In the genomic region with DNA sequence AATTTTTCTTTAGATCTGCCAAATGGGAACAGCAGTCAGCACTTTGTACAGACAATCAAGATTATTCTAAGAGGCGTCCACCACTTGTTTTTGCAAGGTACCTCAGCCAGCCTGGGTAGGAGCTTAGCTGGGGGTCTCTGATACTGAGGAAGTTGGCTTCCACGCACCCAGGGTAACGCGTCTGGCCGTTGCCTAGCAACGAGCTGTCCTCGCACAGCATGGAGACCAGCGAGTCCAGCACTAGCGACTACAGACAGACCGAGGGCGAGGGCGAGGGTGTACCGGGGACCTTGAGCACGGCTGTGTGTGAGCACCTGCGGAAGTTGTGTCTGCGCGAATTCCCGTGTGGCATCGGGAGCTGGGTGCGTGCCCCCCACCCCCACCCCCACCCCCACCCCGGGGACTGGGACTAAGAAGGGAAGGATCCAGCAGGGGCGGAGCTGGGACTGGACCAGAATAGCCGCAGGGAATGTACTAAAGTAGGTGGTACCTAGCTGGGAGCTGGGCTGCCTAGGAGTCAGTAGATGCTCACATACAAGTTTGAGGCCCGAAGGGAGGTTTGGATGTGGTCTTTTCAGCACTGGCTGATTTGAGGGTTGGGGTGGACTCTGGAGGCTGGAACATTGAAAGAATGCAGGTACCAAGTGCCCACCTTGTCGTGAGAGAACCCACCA, we compare ENCODE assay signal across 8 mouse cellular contexts. TPM values are rescaled to one million over a fixed set of nuclear protein-coding genes. Genes with fewer than 3 reads are reported as not detected.
DNase-seq lines count a peak whose midpoint lies in the region; ATAC-seq lines count a peak whose summit lies in the region.

Lrrc43 (plus strand) TSS at position 194 of the 674 bp plus-strand sequence.
Il31 (minus strand) TSS at position 378 of the 674 bp plus-strand sequence.

- no peaks in the 10 kb centered on the region for H3K9me3 ChIP-seq in lung, embryonic 15.5 days
- H3K9me3 ChIP-seq in forebrain, embryonic 10.5 days, result no peaks in the 10 kb centered on the region
- H3K9me3 ChIP-seq in intestine, embryonic 16.5 days (ENCODE audit: control insufficient read depth, low read length), result no peaks in the 10 kb centered on the region
- no peaks in the 10 kb centered on the region for H3K9me3 ChIP-seq in neural tube, embryonic 15.5 days (replicated peaks)

- DNase-seq in lung, postnatal 4 days, result no peak
- peak; percentile 43 for DNase-seq in forebrain, embryonic 10.5 days (ENCODE audit: extremely low spot score, low spot score)
- DNase-seq in layer of hippocampus, adult 18-20 months (ENCODE audit: low spot score in 2 of 2), result no peak
- no peak for DNase-seq in layer of hippocampus, postnatal 25 days (ENCODE audit: extremely low spot score in 1 of 2, low spot score in 1 of 2)
- no peak for DNase-seq in adrenal gland, postnatal 36 days

- H3K36me3 ChIP-seq in lung, embryonic 15.5 days, result no peaks in the 10 kb centered on the region
- no peaks in the 10 kb centered on the region for H3K36me3 ChIP-seq in forebrain, embryonic 10.5 days (replicated peaks)
- no peaks in the 10 kb centered on the region for H3K36me3 ChIP-seq in intestine, embryonic 16.5 days (ENCODE audit: control insufficient read depth, insufficient read depth, low read length)
- H3K36me3 ChIP-seq in neural tube, embryonic 15.5 days, result no peaks in the 10 kb centered on the region

- 0 out of 2 replicates have a peak, but pooled peaks cover 10% of the 10 kb centered on the region for H3K4me1 ChIP-seq in lung, embryonic 15.5 days
- peaks cover 14% of the 10 kb centered on the region for H3K4me1 ChIP-seq in forebrain, embryonic 10.5 days
- peaks cover 3% of the 10 kb centered on the region for H3K4me1 ChIP-seq in intestine, embryonic 16.5 days (ENCODE audit: control insufficient read depth, insufficient read depth, low read length)
- H3K4me1 ChIP-seq in neural tube, embryonic 15.5 days, result peaks cover 12% of the 10 kb centered on the region

- H3K27me3 ChIP-seq in lung, embryonic 15.5 days, result no peaks in the 10 kb centered on the region; the same call in 1 of the 2 replicates
- peaks cover 3% of the 10 kb centered on the region; the same call in 1 of the 2 replicates for H3K27me3 ChIP-seq in forebrain, embryonic 10.5 days (ENCODE audit: poor library complexity, severe bottlenecking)
- H3K27me3 ChIP-seq in intestine, embryonic 16.5 days (replicated peaks; ENCODE audit: control insufficient read depth, insufficient read depth, low read length), result no peaks in the 10 kb centered on the region; the same call in 1 of the 2 replicates
- H3K27me3 ChIP-seq in neural tube, embryonic 15.5 days (replicated peaks), result 0 out of 2 replicates have a peak, but pooled peaks cover 7% of the 10 kb centered on the region

- no peak within 1 kb of the TSS for H3K9ac ChIP-seq in lung, embryonic 15.5 days
- no peak within 1 kb of the TSS for H3K9ac ChIP-seq in intestine, embryonic 16.5 days (ENCODE audit: low read depth, low read length)
- H3K9ac ChIP-seq in neural tube, embryonic 15.5 days (replicated peaks), result no peak within 1 kb of the TSS; the same call in 1 of the 2 replicates

- no peak within 1 kb of the TSS for H3K27ac ChIP-seq in lung, embryonic 15.5 days
- H3K27ac ChIP-seq in forebrain, embryonic 10.5 days, result no peak within 1 kb of the TSS
- no peak within 1 kb of the TSS for H3K27ac ChIP-seq in intestine, embryonic 16.5 days (ENCODE audit: low read length)
- H3K27ac ChIP-seq in neural tube, embryonic 15.5 days (replicated peaks), result no peak within 1 kb of the TSS

- WGBS in lung, embryonic 15.5 days, result 7% methylated on average over 25 of the region's 25 CpGs
- WGBS in forebrain, embryonic 10.5 days, result 9% methylated on average over 25 of the region's 25 CpGs
- WGBS in intestine, embryonic 16.5 days, result 9% methylated on average over 25 of the region's 25 CpGs
- WGBS in neural tube, embryonic 15.5 days, result 7% methylated on average over 25 of the region's 25 CpGs

- no peak for ATAC-seq in lung, embryonic 15.5 days (ENCODE audit: borderline replicate concordance, extremely low read depth, low FRiP score, low TSS enrichment)
- 0 out of 2 replicates have a peak, but pooled peaks have one; percentile 26 for ATAC-seq in intestine, embryonic 16.5 days
- no peak for ATAC-seq in neural tube, embryonic 15.5 days (ENCODE audit: low FRiP score)

- no peak within 1 kb of the TSS for H3K4me3 ChIP-seq in lung, embryonic 15.5 days
- H3K4me3 ChIP-seq in forebrain, embryonic 10.5 days, result peak within 1 kb of the TSS; percentile 48
- no peak within 1 kb of the TSS for H3K4me3 ChIP-seq in intestine, embryonic 16.5 days (ENCODE audit: low read length)
- peak within 1 kb of the TSS; percentile 28 for H3K4me3 ChIP-seq in neural tube, embryonic 15.5 days (replicated peaks)

- H3K4me2 ChIP-seq in lung, embryonic 15.5 days, result peak within 1 kb of the TSS; percentile 48
- peak within 1 kb of the TSS; percentile 41 for H3K4me2 ChIP-seq in intestine, embryonic 16.5 days (ENCODE audit: low read depth, low read length)
- H3K4me2 ChIP-seq in neural tube, embryonic 15.5 days, result peak within 1 kb of the TSS; percentile 60

RNA-seq across cellular contexts. Expression of gene Lrrc43, which starts in this region (rescaled TPM):
- polyA plus RNA-seq in lung, embryonic 15.5 days (2015; fragmentation: Nextera tagmentation; extraction: Ambion mirVana), result 0.60 and 0.65 TPM in 2 replicates
- not detected in 2 replicates for polyA plus RNA-seq in forebrain, embryonic 10.5 days (2016; fragmentation: Nextera tagmentation; extraction: Ambion mirVana)
- polyA plus RNA-seq in intestine, embryonic 16.5 days (2015; fragmentation: Nextera tagmentation; extraction: Ambion mirVana), result not detected in 2 replicates
- polyA plus RNA-seq in neural tube, embryonic 15.5 days (2015; fragmentation: Nextera tagmentation; extraction: Ambion mirVana), result 0.55 and 0.66 TPM in 2 replicates
- total RNA-seq in layer of hippocampus, adult 18-20 months (2021), result under 1 TPM; 0.79 TPM
- total RNA-seq in layer of hippocampus, postnatal 25 days (2021), result 1 to 10 TPM in 1 of 2 experiments, under 1 TPM in 1; 0.17 to 1.1 TPM
- total RNA-seq in adrenal gland, postnatal 36 days (2021), result not detected

RNA-seq across cellular contexts. Expression of gene Il31, which starts in this region (rescaled TPM):
- not detected in 2 replicates for polyA plus RNA-seq in lung, embryonic 15.5 days (2015; fragmentation: Nextera tagmentation; extraction: Ambion mirVana)
- polyA plus RNA-seq in forebrain, embryonic 10.5 days (2016; fragmentation: Nextera tagmentation; extraction: Ambion mirVana), result not detected in 2 replicates
- polyA plus RNA-seq in intestine, embryonic 16.5 days (2015; fragmentation: Nextera tagmentation; extraction: Ambion mirVana), result not detected in 2 replicates
- not detected in 2 replicates for polyA plus RNA-seq in neural tube, embryonic 15.5 days (2015; fragmentation: Nextera tagmentation; extraction: Ambion mirVana)
- not detected for total RNA-seq in layer of hippocampus, adult 18-20 months (2021)
- total RNA-seq in layer of hippocampus, postnatal 25 days (2021), result not detected
- total RNA-seq in adrenal gland, postnatal 36 days (2021), result not detected

Comparison
In these comparisons a context has a peak if more than half of its experiments do, and no peak if none do; other contexts are left out.
1. Peak in DNase-seq and H3K4me3 ChIP-seq in forebrain, embryonic 10.5 days; RNA of the genes that start here not detected or under 1 TPM.
2. Peak in ATAC-seq and H3K4me2 ChIP-seq in intestine, embryonic 16.5 days; RNA of the genes that start here not detected or under 1 TPM.